Mouse (Mus musculus) heart, embryonic 16.5 days (tissue): ENCODE measurements around the gene Abl1. TPM values are rescaled to one million over a fixed set of nuclear protein-coding genes. Genes with fewer than 3 reads are reported as not detected.

Experiments used
- ATAC-seq: fragments of 200-750 bp; cut with Nextera tagmentation; replicated peaks from 2 replicates; pipeline ENCODE4 v1.8.0; 2017; ENCODE audit warnings: moderate number of reproducible peaks; ENCODE audit not compliant: insufficient read depth, low FRiP score; ENCODE audit errors: extremely low read depth
- H3K27ac ChIP-seq: fragments of 300-500 bp; sonication (generic); 2 replicates; pipeline ENCODE4 v1.5.1; 2014; ENCODE audit warnings: mild to moderate bottlenecking, low read length, control low read depth, moderate library complexity
- H3K27me3 ChIP-seq: fragments of 300-500 bp; sonication (generic); 2 replicates; pipeline ENCODE4 v1.6.1; 2014; ENCODE audit warnings: low read length, mixed read lengths; ENCODE audit not compliant: control insufficient read depth, insufficient read depth
- H3K36me3 ChIP-seq: fragments of 300-500 bp; sonication (generic); 2 replicates; pipeline ENCODE4 v1.6.1; 2014; ENCODE audit not compliant: control insufficient read depth, insufficient read depth
- H3K4me1 ChIP-seq: fragments of 300-500 bp; sonication (generic); 2 replicates; pipeline ENCODE4 v1.6.1; 2014; ENCODE audit warnings: low read length, mixed read lengths; ENCODE audit not compliant: control insufficient read depth, insufficient read depth
- H3K4me2 ChIP-seq: fragments of 300-500 bp; sonication (generic); 2 replicates; pipeline ENCODE4 v1.6.1; 2014; ENCODE audit warnings: low read depth, mild to moderate bottlenecking, control low read depth, low read length
- H3K4me3 ChIP-seq: fragments of 300-500 bp; sonication (generic); 2 replicates; pipeline ENCODE4 v1.5.1; 2014; ENCODE audit warnings: mild to moderate bottlenecking, control low read depth, low read length
- H3K9ac ChIP-seq: fragments of 300-500 bp; sonication (generic); 2 replicates; pipeline ENCODE4 v1.6.1; 2014; ENCODE audit warnings: low read length, control low read depth
- H3K9me3 ChIP-seq: fragments of 300-500 bp; sonication (generic); replicated peaks from 2 replicates; pipeline ENCODE4 v1.6.1; 2016; ENCODE audit warnings: low read length; ENCODE audit not compliant: control insufficient read depth
- WGBS: fragments of 180-500 bp; shearing (Covaris S2); extraction: QIAGEN DNeasy Blood & Tissue Kit; methylation state at CpG from one replicate; pipeline ENCODE4 v1.1.7; 2014; 5-methylcytosine and 5-hydroxymethylcytosine counted together
- polyA plus RNA-seq: library from polyadenylated mRNA; unstranded; fragments of >200 nt; fragmentation: Nextera tagmentation; extraction: Ambion mirVana; gene quantifications from 2 replicates; pipeline ENCODE4 v1.2.1, GENCODE M21; 2015

Abl1 gene
- 24.0 and 29.8 TPM in 2 replicates for polyA plus RNA-seq

DNA sequence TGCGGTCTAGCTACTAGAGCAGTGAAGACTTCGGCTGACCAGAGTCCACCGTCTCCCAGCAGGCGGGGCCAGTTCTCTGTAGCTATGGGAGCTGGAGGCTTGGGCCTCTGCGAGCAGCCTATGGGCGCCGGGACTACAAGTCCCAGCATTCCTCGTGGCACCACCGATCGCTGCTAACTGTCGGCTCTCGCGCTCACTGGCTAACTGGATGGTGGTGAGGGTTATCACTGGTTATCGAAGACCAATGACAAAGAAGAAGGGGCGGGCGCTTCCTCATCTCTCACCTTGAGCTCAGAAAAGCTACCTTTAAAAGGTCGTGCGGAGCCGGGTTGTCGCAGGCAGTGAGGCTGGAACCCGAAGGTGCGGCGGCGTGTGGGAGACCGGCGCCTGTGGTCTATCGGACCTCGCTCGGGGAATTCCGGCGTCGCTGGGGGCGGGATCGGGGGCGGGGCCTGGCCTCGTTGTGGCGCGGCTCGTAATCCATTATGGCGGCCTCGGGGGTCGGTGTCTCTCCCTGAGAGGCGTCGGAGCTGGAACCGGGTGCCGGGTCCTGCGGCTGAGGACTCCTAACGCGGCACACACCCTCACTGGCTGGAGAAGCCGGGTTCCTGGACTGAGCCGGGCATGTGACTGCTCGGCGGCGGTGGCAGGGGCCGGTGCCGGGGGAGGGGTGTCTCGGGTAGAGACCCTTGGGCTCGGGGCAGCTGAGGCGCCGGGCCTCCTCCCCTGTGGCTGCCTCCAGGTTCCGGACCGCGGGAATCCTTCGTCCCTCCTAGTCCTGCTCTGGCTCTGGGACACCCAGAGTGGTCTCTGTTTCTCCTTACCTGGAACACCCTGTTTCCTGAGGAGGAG is at the start of gene Abl1:
TSS of gene Abl1 (plus strand) at position 303 of the 852 bp plus-strand sequence.
- H3K27ac ChIP-seq, result peak within 1 kb of the TSS; percentile 89
- peak; percentile 99 for ATAC-seq
- under 1% methylated on average over 64 of the region's 64 CpGs for WGBS

DNA sequence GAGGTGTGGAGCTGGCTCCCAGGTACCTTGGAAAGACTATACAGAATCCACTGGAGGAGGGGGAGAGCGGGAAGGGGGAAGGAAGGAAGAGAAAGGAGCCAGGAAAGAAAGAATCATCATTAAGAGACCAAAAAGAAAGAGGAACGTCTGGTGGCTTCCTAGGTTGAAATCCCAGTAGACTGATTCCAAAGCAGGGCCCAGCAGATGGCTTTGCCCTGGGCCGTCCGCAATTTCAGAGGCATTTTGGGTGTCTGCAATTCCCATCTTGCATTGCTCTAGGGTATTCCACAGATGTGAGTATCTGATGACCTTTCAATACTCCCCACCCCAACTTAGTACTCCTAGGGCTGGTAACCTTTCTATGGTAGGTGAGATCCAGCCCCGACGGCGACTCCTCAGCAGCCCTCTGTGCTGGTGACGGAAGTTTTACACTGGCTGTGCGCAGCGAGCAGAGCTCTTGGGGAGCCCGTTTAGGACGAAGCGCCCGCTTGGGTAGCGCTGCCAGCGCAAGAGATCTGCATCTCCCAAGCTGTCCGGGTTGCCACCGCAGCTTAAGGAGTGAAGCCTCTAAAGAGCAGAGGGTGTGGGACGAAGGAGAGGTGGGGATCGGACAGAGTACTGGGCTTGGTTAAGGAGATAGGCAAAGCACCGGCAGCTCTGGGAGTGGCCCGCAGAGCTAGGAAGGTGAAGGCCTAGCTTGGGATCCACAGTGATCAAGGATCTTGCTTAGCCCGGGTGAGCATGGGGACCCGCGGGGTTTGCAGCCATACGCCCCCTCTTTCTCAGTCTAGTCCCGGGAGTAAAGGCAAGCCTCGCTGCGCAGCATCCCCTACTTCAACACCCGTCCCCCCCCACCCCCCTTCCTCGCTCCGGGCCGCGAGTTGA is 49.4 kb upstream of the Abl1 start:
- Histone ChIP-seq H3K4me1 (peaks cover 11% of the 10 kb centered on the region), H3K9me3 (no peaks in the 10 kb centered on the region), H3K4me2 (no peak overlapping the region), H3K9ac (no peak overlapping the region), H3K27ac (no peak overlapping the region), H3K36me3 (no peaks in the 10 kb centered on the region), H3K4me3 (no peak overlapping the region), H3K27me3 (peaks cover 98% of the 10 kb centered on the region)
- 2% methylated on average over 34 of the region's 34 CpGs for WGBS
- ATAC-seq, result no peak

More for the DNA sequence above, at the start of gene Abl1:
- peak within 1 kb of the TSS; percentile 81 for H3K4me2 ChIP-seq
- H3K9ac ChIP-seq, result peak within 1 kb of the TSS; percentile 95
- H3K4me3 ChIP-seq, result peak within 1 kb of the TSS; percentile 88
- no peaks in the 10 kb centered on the region for H3K27me3 ChIP-seq
- H3K36me3 ChIP-seq, result peaks cover 5% of the 10 kb centered on the region; the same call in 1 of the 2 replicates
- peaks cover 22% of the 10 kb centered on the region for H3K4me1 ChIP-seq
- H3K9me3 ChIP-seq, result 0 out of 2 replicates have a peak, but pooled peaks cover 3% of the 10 kb centered on the region

DNA sequence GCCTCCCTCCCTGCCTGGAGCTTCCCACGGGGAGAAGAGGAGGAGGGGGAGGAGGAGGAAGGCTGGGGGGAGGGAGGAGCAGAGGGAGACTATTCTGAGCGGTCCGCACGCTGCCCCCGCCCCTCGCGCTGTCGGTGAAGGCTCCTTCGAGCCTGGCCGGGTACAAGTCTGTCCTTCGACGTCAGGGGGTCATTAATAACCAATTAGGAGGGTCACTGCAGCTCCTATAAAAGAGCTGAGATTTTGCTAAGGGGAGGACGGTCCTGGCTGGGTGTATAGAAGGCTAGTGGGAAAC is 48.8 kb upstream of the Abl1 start:
- Histone ChIP-seq H3K9me3 (no peaks in the 10 kb centered on the region), H3K9ac (no peak overlapping the region), H3K4me1 (peaks cover 11% of the 10 kb centered on the region), H3K4me3 (no peak overlapping the region), H3K27me3 (peaks cover 98% of the 10 kb centered on the region), H3K36me3 (no peaks in the 10 kb centered on the region), H3K4me2 (no peak overlapping the region), H3K27ac (no peak overlapping the region)
- 0% methylated on average over 12 of the region's 13 CpGs for WGBS
- ATAC-seq, result no peak

DNA sequence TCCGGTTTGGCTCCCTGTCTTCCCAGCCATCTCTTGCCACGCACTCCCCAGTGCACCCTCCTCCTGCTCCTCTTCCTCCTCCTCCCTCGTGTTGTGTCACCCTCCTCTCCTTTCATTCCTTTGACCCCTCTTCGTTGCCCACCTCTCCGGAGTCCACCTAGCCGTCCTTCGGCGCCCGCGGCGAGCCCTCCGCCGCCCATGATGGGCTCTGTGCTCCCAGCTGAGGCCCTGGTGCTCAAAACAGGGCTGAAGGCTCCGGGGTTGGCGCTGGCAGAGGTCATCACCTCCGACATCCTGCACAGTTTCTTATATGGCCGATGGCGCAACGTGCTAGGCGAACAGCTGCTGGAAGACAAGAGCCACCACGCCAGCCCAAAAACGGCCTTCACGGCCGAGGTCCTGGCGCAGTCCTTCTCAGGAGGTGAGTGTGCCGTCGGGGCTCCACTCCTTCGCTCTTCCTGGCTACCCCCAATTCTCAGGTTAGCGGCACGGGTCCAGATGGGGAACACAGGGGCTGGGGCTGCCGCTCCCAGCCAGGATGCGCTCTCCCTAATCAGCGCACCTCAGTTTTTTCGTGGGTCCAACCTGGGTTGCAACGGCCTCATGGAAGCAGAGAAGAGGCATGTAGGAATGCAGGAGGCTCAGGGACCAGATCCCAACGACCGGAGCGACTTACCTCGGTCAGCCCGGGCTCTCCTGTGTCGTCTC is 48.1 kb upstream of the Abl1 start, which contains the start of gene Prdm12:
TSS of gene Prdm12 (plus strand) at position 137 of the 708 bp plus-strand sequence.
- ATAC-seq, result no peak
- H3K36me3 ChIP-seq, result no peaks in the 10 kb centered on the region
- H3K9me3 ChIP-seq, result no peaks in the 10 kb centered on the region
- no peak within 1 kb of the TSS for H3K4me2 ChIP-seq
- 2% methylated on average over 41 of the region's 41 CpGs for WGBS
- H3K27ac ChIP-seq, result no peak within 1 kb of the TSS
- peaks cover 98% of the 10 kb centered on the region for H3K27me3 ChIP-seq
- H3K9ac ChIP-seq, result no peak within 1 kb of the TSS
- H3K4me1 ChIP-seq, result peaks cover 11% of the 10 kb centered on the region
- H3K4me3 ChIP-seq, result peak within 1 kb of the TSS; percentile 22

DNA sequence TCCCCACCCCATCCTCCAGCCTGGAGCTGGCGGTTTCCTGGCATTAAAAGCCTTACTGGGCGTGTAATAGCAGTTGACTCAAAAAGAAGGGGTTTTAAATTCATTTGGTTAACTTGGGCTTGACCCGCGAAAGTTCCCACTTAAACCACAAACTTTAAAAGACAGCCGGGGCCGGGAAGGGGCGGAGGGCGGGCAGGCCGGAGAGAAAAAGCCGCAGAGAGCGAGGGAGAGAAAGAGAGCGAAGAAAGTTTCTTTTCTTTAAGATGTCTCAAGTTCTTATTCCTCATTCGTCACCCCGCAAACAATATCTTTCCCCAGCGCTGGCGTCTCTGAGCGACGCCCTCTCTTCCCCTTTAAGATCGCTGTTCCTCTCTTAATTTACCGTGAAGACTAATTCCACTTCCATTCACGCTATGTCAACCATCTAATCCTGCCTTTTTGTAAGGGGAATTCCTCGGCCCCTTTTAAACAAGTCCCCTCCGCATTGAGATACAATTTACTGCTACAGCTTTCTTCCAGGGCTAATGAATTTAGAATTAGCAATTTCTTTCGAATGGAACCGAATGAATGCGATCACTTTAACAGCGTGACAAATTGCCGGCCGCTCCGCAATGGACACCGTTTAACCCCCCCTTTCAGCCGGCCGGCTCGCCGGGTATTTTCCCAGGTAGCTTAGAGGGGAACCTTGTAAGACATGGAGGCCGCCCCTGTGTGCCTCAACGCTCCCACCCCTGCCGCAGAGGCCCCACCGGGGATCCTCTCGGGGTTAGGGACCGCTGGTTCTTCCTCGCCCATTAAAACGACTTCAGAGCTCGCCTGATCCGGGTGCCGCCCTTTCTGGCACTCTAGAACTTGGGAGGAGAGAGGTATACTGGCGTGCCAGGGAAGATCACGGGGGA is 47.3 kb upstream of the Abl1 start:
- Histone ChIP-seq H3K9me3 (no peaks in the 10 kb centered on the region), H3K27ac (no peak overlapping the region), H3K9ac (no peak overlapping the region), H3K4me2 (0 out of 2 replicates have a peak overlapping the region, but pooled peaks have one; percentile 17), H3K4me3 (peak overlapping the region; percentile 22), H3K27me3 (peaks cover 97% of the 10 kb centered on the region), H3K36me3 (no peaks in the 10 kb centered on the region), H3K4me1 (peaks cover 6% of the 10 kb centered on the region)
- WGBS, result under 1% methylated on average over 47 of the region's 48 CpGs
- ATAC-seq, result no peak

DNA sequence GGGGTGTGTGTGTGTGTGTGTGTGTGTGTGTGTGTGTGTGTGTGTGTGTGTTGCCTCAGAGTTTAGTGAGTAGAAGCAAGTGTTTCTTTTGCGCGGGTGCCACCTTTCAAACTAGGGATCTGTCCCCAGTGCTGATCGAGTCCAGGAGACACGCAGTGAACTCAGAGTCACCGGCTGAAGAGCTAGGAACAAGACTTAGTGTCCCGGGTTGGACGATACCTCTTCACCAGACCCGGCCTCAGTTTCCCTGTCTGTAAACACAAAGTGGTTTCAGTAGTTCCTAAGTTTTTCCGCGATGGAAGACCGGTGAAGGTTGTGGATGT is 46.7 kb upstream of the Abl1 start:
- H3K36me3 ChIP-seq, result no peaks in the 10 kb centered on the region
- 1% methylated on average over 11 of the region's 11 CpGs for WGBS
- H3K9ac ChIP-seq, result no peak overlapping the region
- no peak overlapping the region for H3K4me3 ChIP-seq
- H3K4me1 ChIP-seq, result peaks cover 3% of the 10 kb centered on the region
- no peaks in the 10 kb centered on the region for H3K9me3 ChIP-seq
- no peak overlapping the region for H3K4me2 ChIP-seq
- ATAC-seq, result no peak
- no peak overlapping the region for H3K27ac ChIP-seq
- peaks cover 97% of the 10 kb centered on the region for H3K27me3 ChIP-seq

DNA sequence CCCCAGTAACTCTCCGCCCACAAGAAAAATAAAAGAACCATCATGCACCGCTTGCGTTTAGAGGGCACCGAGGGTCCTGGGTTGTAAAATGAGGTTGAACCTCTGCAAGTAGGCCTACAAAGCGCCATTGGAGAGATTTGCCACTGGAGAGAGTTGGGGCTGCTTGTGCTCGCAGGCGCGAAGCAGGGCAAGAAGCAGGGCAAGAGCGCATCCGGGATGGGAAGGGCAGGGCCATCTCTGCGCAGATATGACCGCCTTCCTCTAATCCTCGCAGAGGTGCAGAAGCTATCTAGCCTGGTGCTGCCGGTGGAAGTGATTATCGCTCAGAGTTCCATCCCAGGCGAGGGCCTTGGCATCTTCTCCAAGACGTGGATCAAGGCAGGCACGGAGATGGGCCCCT is 46.2 kb upstream of the Abl1 start:
- Histone ChIP-seq H3K27ac (no peak overlapping the region), H3K27me3 (peaks cover 96% of the 10 kb centered on the region), H3K9me3 (no peaks in the 10 kb centered on the region), H3K9ac (no peak overlapping the region), H3K4me3 (no peak overlapping the region), H3K36me3 (no peaks in the 10 kb centered on the region), H3K4me2 (no peak overlapping the region), H3K4me1 (peaks cover 2% of the 10 kb centered on the region; the same call in 1 of the 2 replicates)
- 8% methylated on average over 18 of the region's 18 CpGs for WGBS
- ATAC-seq, result no peak
